Mouse (Mus musculus) adrenal gland, adult 18-20 months (tissue): Measurements from ENCODE around the gene Kif19a. TPM values are rescaled to one million over a fixed set of nuclear protein-coding genes. Genes with fewer than 3 reads are reported as not detected.
A peak's percentile ranks its signal among the peaks of the same experiment; 100 is the strongest.

Experiments
- DNase-seq, 2 experiments: peaks; one replicate each; pipeline ENCODE4 v3.0.0; 2021 to 2022; ENCODE audit warnings: low spot score in 2 of 2
- total RNA-seq, 2 experiments: library from RNA; stranded (reverse); gene quantifications; 1 replicate in 1 of 2; 2 replicates in 1 of 2; pipeline ENCODE4 v1.2.3; 2021

Kif19a gene
- total RNA-seq, 2 experiments from 2014 or later: 0.66 to 0.93 TPM

DNA sequence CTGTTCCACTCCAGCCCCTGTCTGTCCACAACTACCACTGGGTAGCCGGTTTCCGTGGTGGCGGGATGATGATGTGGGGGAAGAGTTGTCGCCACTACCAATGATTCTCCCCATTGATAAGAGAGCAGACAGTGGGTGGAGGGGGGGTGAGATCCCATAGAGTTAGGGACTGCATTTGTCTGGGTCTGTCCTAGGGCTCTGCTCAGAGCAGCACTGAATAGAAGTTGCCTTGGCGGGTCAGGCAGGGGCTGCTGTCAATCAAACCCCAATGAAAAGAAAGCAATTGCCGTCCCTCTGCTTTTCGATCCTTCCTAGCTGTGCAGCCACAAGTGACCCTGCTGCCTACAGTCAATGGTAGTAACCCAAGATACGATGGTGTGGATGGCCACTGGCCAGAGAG lies 38.8 kb downstream of the Kif19a start:
- DNase-seq: no peak

DNA sequence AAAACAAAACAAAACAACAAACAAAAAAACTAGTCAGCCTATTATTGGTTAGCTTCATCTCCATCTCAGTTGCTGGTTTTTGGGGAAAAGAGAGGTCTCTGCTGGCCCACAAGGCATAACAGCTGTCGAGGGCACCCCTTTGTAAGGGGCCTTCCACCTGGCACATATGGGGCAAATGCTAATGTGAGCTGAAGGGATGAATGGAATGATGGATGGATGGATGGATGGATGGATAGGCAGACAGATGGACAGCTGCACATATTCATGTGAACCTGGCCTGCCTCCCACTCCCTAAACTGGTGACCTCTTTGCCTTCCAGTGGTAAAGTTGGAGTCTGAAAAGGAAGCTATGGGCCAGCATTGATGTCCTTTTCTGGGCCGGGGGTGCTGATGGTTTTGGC lies 41.8 kb downstream of the Kif19a start:
- no peak for DNase-seq

DNA sequence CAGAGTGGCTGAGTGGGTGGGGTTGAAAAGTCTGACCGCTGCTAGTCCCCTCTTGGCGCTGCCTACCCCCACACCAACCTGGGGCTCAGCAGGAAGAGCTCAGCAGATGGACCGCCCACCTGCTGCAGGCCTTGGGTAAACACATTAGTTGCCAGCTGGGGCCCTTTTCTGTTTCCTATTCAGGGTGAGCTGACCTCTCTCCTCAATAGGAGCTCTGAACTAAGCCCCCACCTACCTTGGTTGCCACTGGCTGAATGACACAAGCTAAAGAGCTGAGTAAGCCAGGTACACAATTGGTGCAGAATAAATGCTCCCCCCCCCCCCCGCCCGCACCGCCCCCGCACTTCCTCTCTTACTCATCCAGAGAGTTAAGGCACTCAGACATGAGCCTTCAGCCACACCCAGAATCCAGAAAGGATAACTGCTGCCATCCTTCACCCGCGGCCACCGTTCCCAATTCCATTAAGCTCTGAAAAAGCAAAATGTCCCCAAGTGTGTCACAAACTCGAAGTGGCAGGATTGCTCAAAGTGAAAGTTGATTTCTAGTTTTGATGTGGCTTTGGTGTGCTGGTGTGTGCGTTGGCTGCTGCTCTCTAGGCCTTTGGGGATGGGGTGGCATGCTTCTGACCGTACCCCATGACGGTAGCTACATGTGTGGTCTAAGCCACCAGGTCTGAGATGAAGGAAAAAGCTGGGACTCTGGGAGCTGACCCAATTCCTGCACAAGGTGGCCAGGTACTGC lies 42.7 kb downstream of the Kif19a start:
- DNase-seq: no peak

DNA sequence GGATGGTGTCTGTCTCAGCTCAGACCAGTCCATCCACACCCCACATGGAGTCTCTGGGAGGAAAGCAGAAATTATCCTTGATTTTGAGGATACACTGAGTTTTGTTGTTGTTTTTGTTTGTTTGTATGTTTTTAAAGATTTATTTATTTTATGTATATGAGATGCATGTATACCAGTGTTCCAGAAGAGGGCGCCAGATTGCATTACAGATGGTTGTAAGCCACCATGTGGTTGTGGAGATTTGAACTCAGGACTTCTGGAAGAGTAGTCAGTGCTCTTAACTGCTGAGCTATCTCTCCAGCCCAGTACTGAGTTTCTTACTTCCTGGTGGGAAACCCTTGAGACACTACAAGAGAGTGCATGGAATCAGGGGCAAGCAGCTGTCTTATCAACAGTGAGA lies 44.2 kb downstream of the Kif19a start:
- no peak for DNase-seq

DNA sequence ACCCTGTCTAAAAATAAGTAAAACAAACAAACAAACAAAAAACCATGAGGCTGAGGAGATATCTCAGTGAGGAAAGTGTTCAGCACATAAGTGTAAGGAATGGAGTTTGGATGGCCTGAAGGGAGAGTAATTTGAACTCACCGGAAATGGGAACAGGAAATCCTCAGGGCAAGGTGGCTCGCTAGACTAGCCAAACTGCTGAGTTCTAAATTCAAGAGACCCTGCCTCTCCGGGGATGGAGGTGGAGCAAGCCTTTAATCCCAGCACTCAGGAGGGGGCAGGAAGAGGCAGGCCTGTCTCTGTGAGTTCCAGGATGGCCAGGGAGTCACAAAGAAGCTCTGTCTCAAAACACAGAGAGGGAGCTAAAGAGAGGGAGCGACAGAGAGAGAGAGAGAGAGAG lies 45.2 kb downstream of the Kif19a start:
- no peak for DNase-seq

DNA sequence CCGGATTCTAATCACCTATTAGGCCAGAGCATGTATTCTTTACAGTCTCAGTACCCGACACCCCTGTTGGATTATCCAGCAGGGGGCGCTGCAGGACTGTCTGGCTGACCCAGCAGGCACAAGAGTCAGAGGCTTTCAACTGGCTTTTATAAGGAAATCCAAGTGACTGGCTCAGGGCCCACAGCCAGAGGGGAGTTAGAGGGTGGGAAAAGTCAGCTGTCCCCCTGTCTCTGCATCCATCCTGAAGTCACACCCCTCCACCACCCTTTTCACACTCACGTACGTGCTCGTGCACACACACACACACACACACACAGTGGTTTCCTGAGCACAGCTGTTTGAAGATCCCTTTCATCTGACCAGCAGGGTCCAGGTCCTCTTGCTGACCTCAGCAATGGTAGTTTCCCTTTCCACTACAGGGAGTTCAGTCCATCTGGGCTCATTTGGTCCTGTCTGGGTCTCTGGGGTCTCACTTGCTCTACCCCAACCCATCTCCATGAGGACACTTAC lies 47.6 kb downstream of the Kif19a start:
- peak; percentile 96 for DNase-seq

DNA sequence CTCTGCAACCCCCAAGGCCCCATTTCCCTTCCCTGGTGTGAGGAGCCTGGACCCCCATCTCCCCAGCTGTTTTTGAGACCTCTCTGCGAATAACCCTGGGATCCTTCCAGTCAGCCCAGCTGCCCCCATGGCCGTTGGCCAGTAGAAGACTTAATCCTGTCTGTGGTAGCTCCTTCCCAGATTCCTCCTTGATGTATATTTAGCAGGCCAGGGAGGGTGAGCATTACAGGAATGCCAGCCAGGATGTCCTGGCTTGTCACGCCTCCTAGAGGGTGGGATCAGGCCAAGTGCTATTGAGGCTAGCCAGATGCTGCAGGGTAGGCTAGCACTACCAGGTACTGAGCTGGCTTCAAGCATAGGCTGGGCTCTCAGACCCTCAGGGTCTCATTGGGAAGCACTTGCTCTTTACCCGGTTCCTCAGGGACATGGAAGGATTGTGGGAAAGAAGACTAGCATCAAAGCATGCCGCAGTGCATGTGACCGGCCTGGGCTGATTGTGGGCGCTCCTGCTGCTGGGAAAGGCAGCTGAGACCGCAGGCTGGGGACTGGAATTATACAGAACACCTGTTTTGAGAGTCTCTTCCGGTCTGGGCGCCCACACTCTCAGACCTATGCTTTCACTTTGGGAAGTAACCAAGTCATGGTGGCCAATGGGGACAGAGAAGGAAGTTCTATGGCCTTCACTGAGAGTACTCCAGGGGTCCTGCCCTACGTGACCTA lies 49.8 kb downstream of the Kif19a start:
- DNase-seq: no peak

DNA sequence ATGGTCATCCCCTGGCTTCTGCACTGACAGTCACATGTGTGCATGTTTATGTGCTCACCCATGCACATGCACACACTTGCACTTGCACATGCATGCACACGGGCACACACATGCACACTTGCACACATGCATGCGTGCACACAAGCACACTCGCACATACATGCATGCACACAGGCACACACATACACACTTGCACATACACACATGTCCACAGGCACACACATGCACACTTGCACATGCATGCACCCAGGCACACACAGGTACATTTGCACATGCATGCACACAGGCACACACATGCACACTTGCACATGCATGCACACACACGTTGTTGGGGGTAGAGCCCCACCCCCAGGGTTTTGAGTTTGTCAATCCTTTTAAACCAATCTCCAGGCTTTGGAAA lies 51.7 kb downstream of the Kif19a start:
- no peak for DNase-seq

DNA sequence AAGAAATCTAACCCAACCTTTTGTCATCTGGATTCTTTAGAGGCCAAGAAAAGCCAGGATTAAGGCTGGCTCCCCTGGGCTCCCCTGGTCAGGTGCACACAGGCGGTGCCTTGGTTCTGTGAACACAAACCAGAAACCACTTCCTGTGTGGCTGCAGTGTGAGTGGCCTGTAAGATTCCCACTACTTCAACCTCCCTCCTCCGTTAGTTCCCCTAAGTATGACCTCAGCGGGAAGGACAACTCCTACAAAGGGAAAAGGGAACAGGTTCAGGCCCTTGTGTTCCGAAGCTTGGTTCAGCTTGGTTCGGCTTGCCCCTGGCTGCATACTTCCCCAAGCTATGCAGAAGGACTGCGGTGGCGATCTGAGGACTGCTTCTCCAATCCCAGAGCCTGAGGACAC lies 53.0 kb downstream of the Kif19a start:
- DNase-seq: no peak

DNA sequence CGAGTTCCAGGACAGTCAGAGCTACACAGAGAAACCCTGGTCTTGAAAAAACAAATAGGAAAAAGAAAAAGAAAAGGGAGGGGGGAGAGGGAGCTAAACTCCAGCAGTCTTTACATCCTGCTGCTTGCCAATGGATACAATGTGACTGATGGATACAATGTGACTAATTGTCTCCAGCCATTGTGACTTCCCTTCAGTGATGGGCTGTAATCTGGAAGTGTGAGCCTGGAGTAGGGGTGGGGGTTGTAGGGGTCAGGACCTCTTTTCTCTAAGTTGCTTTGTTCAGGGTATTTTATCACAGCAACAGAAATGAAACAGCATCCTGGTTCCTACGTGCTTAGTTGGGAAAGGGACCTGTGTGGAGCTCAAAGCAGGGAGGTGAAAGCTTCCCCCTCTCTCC lies 53.9 kb downstream of the Kif19a start:
- no peak for DNase-seq

DNA sequence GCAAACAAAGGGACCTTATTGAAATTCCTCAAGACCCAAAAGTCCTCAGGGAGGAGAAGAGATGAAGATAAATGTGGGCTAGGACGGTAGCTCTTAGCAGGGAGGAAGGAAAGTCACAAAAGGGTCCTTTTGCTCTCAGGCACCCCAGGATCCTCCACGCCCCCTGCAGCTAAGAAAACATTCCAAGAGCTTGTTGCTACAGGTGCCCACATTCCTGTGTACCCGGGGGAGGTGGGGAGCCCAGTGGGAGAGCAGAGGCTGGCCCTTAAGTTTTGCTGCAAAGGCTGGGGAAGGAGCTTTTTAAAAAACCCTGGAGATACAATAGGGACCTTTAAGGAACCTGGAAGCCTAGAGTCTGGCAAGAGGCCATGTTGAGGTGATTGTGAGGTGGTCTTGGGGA lies 55.3 kb downstream of the Kif19a start:
- DNase-seq: no peak

DNA sequence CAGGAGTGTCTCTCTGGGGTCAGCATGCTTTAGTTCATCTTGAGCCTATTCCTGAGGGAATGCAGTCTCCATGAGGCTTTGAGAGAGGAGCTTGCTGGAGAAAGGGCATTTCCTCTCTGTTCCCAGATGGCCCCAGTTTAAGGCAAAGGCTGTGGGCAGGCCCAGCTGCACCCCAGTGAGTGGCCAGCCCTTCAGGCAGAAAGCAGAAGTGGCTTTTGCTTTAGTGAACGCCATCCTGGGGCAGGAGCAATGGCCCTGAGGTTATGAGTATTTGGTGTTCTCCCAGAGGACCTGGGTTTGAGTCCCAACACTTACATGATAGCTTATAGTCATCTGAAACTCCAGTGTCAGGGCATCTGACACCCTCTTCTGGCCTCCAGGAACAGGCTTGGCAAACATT lies 56.1 kb downstream of the Kif19a start:
- DNase-seq: no peak

DNA sequence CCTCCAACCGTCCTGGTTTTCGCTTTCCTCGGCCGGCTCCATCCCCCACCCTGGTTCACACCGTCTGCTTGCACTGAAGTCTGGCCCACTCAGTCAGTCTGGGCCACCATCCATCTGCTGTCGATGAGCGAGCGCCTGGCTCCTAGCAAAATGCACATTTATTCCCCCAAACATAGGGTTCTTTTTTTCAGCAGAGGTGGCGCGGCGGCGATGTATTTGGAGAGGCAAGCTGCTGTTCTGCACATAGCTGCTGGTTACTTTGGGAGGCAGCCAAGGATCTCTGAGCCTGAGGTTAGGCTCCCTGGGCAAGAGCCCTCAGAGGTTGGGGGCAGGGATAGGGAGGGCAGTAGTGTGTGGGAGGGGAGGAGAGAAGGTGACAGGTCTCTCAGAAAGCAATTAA lies 57.5 kb downstream of the Kif19a start:
- no peak for DNase-seq

DNA sequence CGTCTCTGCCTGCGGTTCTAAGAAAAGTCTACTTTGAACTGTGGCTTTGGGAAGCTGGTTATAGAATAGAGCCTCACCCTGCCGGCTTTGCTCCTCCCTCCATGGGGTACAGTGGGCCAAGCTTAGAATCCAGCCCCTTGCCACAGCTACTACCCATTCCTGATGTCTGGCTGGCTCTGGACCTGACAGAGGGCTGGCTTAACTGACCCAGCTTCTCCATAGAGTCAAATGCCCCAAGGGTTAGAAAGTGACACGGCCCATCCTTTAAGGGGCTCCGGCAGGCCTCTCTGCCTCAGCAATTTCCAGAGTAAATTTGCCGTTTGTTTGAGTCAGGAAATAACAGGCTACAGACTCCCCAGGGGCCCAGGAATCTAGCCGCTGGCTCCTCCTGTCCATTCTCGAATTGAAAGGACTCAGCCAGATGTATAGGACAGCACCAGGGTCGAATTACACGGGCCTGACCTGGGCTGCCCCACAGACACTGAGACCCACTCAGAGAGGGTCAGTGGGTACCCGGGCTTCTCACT lies 58.1 kb downstream of the Kif19a start:
- no peak for DNase-seq

DNA sequence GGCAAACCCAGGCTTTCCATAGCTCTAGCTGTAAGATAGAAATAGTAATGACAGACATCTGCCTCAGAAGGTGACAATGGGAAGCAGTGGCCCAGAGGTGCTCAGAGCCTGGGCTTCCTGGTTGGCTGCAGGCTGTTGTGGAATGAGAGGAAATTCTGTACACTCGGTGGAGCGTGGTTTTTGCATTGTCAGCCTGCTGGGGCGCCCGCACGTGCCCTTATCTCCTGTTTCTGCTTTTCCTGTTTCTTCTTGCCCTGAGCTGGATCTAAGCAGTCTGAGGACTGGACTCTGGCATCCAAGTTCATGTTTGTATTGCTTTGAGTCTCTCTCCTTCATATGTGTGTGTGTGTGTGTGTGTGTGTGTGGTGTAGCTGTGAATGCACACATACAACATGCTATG lies 61.5 kb downstream of the Kif19a start:
- DNase-seq: no peak

DNA sequence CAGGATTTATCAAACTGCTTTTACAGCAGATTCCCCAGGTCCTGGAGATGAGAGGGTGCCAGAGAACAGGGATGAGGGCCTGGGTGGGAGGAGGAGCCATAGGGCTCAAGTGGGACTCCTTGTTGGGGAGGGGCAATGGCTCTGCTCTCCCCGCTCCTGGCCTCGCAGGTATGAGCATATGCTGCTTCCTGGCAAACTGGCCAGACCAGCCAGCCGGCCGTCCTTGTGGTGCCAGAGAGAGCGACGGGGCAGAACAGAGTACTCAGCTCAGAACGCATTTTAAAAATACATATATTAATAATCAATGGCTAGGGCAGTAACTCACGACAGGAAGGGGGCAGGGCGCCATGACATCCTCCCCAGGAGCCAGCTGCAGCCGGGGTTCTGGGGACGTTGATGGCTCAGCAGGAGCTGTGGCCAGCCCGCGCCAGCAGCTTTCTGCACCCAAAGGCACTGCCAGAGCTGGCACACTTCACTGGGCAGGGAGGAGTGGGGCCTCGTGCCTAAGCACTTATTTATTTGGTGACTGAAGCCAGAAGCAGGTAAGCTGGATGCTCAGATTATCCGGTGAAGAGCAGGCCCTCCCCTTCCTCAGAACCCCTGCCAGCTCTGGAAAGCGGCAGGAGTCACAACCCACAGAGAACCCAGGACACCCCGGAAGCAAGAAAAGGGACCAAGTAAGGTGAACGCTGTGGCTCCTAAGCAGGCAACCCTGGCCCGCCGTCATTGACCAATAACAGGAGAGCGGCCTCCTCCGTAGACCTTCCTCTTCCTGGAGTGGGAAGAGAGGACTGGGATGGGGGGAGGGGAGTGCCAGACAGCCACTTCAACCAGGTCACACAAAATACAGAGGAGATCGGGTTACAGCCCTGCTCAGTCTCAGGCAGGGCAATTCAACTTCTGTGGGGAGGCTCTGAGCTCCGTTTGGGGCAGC lies 64.6 kb downstream of the Kif19a start:
- DNase-seq: peak in 1 of 2 experiments; percentile 8

DNA sequence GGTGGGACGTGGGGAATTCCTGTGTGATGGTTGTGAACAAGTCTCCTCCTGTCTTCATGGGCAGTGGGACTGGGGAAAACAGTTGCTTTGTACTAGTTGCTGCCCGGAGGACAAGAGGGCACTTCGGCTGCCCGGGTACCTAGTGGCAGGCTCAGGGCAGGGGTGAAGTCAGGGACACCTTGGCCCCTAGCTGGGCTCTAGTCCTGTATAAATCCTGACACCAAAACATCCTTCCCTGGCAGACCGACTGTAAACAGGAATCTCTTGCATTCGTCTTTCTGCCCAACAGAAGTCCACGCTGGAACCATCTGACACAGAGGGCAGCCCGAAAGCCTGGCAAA lies 65.2 kb downstream of the Kif19a start:
- no peak for DNase-seq

DNA sequence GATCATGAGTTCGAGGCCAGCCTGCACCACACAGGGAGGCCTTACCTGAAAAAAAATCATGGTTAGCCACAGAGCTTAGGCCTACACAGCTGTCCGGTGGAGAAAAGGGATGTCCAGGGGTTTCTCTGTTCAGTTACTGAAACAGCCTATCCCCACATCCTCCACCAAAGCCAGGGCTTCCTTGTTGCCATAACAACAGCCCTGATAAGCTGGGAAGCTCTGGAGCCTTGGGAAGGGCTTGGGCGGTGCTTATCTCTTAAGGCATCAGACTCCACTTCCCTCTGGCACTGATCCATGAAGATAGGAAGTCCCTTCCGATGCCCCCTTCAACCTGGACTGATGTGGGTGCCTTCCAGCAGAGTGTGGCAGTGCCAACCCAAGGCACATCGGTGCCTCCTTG lies 68.0 kb downstream of the Kif19a start:
- DNase-seq: no peak
